Mouse (Mus musculus): Measurements from ENCODE around the gene Rnf186. TPM values are rescaled to one million over a fixed set of nuclear protein-coding genes. Genes with fewer than 3 reads are reported as not detected.

The Rnf186 gene
- 79.5 and 98.0 TPM in 2 replicates for polyA plus RNA-seq (2015; fragmentation: Nextera tagmentation; extraction: Ambion mirVana)

GRCm38 (mm10) chr4:138966866-138967265, at the start of gene Rnf186:
Gene Rnf186 (plus strand): TSS chr4:138967112.
- Histone ChIP-seq H3K27ac (peak within 1 kb of the TSS; percentile 92), H3K4me3 (replicated peaks) (peak within 1 kb of the TSS; percentile 48), H3K9ac (peak within 1 kb of the TSS; percentile 47), H3K36me3 (no peaks in the 10 kb centered on the region), H3K9me3 (no peaks in the 10 kb centered on the region), H3K27me3 (replicated peaks) (no peaks in the 10 kb centered on the region), H3K4me1 (replicated peaks) (peaks cover 17% of the 10 kb centered on the region; the same call in 1 of the 2 replicates), H3K4me2 (replicated peaks) (peak within 1 kb of the TSS; percentile 40)
- WGBS = 52% methylated on average over 13 of the region's 13 CpGs
- ATAC-seq = peak; percentile 89

- no peaks in the 10 kb centered on the region for H3K27me3 ChIP-seq (replicated peaks)
- H3K36me3 ChIP-seq = no peaks in the 10 kb centered on the region
- no peaks in the 10 kb centered on the region for H3K9me3 ChIP-seq
- H3K4me3 ChIP-seq (replicated peaks) = no peak overlapping the region
- peaks cover 17% of the 10 kb centered on the region for H3K4me1 ChIP-seq (replicated peaks)
- H3K4me2 ChIP-seq (replicated peaks) = no peak overlapping the region
- ATAC-seq = no peak
- no peak overlapping the region for H3K9ac ChIP-seq
- no peak overlapping the region for H3K27ac ChIP-seq
- 85% methylated on average over 9 of the region's 9 CpGs for WGBS
Observed at GRCm38 (mm10) chr4:138917282-138917681, 49.6 kb upstream of the Rnf186 start.

GRCm38 (mm10) chr4:138921254-138922130, 45.4 kb upstream of the Rnf186 start:
- H3K4me3 ChIP-seq (replicated peaks) = no peak overlapping the region
- no peaks in the 10 kb centered on the region for H3K27me3 ChIP-seq (replicated peaks)
- peaks cover 17% of the 10 kb centered on the region for H3K4me1 ChIP-seq (replicated peaks)
- no peak overlapping the region for H3K9ac ChIP-seq
- no peaks in the 10 kb centered on the region for H3K36me3 ChIP-seq
- H3K27ac ChIP-seq = no peak overlapping the region
- ATAC-seq = peak; percentile 48
- WGBS = 39% methylated on average over 20 of the region's 20 CpGs
- no peaks in the 10 kb centered on the region for H3K9me3 ChIP-seq
- peak overlapping the region; percentile 51 for H3K4me2 ChIP-seq (replicated peaks)

- H3K4me1 ChIP-seq (replicated peaks) = peaks cover 17% of the 10 kb centered on the region
- peak; percentile 89 for ATAC-seq
- under 1% methylated on average over 11 of the region's 11 CpGs for WGBS
- H3K9me3 ChIP-seq = no peaks in the 10 kb centered on the region
- H3K9ac ChIP-seq = no peak overlapping the region
- H3K4me3 ChIP-seq (replicated peaks) = no peak overlapping the region
- no peaks in the 10 kb centered on the region for H3K36me3 ChIP-seq
- peak overlapping the region; percentile 51 for H3K4me2 ChIP-seq (replicated peaks)
- no peak overlapping the region for H3K27ac ChIP-seq
- H3K27me3 ChIP-seq (replicated peaks) = no peaks in the 10 kb centered on the region
Observed at GRCm38 (mm10) chr4:138922131-138922459, 44.8 kb upstream of the Rnf186 start.

GRCm38 (mm10) chr4:138925561-138925960, 41.4 kb upstream of the Rnf186 start:
- Histone ChIP-seq H3K4me1 (replicated peaks) (peaks cover 17% of the 10 kb centered on the region), H3K9ac (no peak overlapping the region), H3K4me3 (replicated peaks) (no peak overlapping the region), H3K27ac (no peak overlapping the region), H3K27me3 (replicated peaks) (no peaks in the 10 kb centered on the region), H3K4me2 (replicated peaks) (no peak overlapping the region), H3K9me3 (no peaks in the 10 kb centered on the region), H3K36me3 (no peaks in the 10 kb centered on the region)
- no peak for ATAC-seq
- WGBS = 38% methylated on average over 2 of the region's 2 CpGs

GRCm38 (mm10) chr4:138933862-138934261, 33.0 kb upstream of the Rnf186 start:
- no peak overlapping the region for H3K27ac ChIP-seq
- H3K4me1 ChIP-seq (replicated peaks) = no peaks in the 10 kb centered on the region
- peak; percentile 67 for ATAC-seq
- H3K9ac ChIP-seq = no peak overlapping the region
- WGBS = 54% methylated on average over 3 of the region's 3 CpGs
- no peak overlapping the region for H3K4me2 ChIP-seq (replicated peaks)
- H3K4me3 ChIP-seq (replicated peaks) = no peak overlapping the region
- H3K9me3 ChIP-seq = no peaks in the 10 kb centered on the region
- no peaks in the 10 kb centered on the region for H3K36me3 ChIP-seq
- no peaks in the 10 kb centered on the region for H3K27me3 ChIP-seq (replicated peaks)

- Histone ChIP-seq H3K9me3 (no peaks in the 10 kb centered on the region), H3K27me3 (replicated peaks) (no peaks in the 10 kb centered on the region)
Observed at GRCm38 (mm10) chr4:138934456-138935145, 32.3 kb upstream of the Rnf186 start.

GRCm38 (mm10) chr4:138938495-138939269, 28.2 kb upstream of the Rnf186 start:
- Histone ChIP-seq H3K36me3 (no peaks in the 10 kb centered on the region), H3K9ac (no peak overlapping the region), H3K4me3 (replicated peaks) (no peak overlapping the region), H3K27me3 (replicated peaks) (no peaks in the 10 kb centered on the region), H3K9me3 (no peaks in the 10 kb centered on the region), H3K4me1 (replicated peaks) (peaks cover 10% of the 10 kb centered on the region), H3K27ac (peak overlapping the region; percentile 73), H3K4me2 (replicated peaks) (0 out of 2 replicates have a peak overlapping the region, but pooled peaks have one; percentile 11)
- 45% methylated on average over 10 of the region's 10 CpGs for WGBS
- ATAC-seq = peak; percentile 77

More at GRCm38 (mm10) chr4:138934456-138935145, 32.3 kb upstream of the Rnf186 start:
- H3K27ac ChIP-seq = no peak overlapping the region
- 85% methylated on average over 11 of the region's 11 CpGs for WGBS
- no peak overlapping the region for H3K9ac ChIP-seq
- no peaks in the 10 kb centered on the region for H3K36me3 ChIP-seq
- H3K4me1 ChIP-seq (replicated peaks) = peaks cover 5% of the 10 kb centered on the region
- no peak overlapping the region for H3K4me2 ChIP-seq (replicated peaks)
- ATAC-seq = no peak
- no peak overlapping the region for H3K4me3 ChIP-seq (replicated peaks)

GRCm38 (mm10) chr4:138939481-138939880, 27.4 kb upstream of the Rnf186 start:
- no peaks in the 10 kb centered on the region for H3K36me3 ChIP-seq
- WGBS = 61% methylated on average over 4 of the region's 4 CpGs
- H3K4me1 ChIP-seq (replicated peaks) = peaks cover 10% of the 10 kb centered on the region
- H3K4me2 ChIP-seq (replicated peaks) = no peak overlapping the region
- H3K9me3 ChIP-seq = no peaks in the 10 kb centered on the region
- peak; percentile 35 for ATAC-seq
- peak overlapping the region; percentile 64 for H3K27ac ChIP-seq
- H3K27me3 ChIP-seq (replicated peaks) = no peaks in the 10 kb centered on the region
- H3K9ac ChIP-seq = no peak overlapping the region
- no peak overlapping the region for H3K4me3 ChIP-seq (replicated peaks)

GRCm38 (mm10) chr4:138941401-138941800, 25.5 kb upstream of the Rnf186 start:
- ATAC-seq = no peak
- WGBS = 35% methylated on average over 7 of the region's 7 CpGs
- Histone ChIP-seq H3K4me3 (replicated peaks) (no peak overlapping the region), H3K4me1 (replicated peaks) (peaks cover 10% of the 10 kb centered on the region), H3K9ac (no peak overlapping the region), H3K9me3 (no peaks in the 10 kb centered on the region), H3K4me2 (replicated peaks) (peak overlapping the region; percentile 2; the same call in 1 of the 2 replicates), H3K27ac (peak overlapping the region; percentile 81), H3K27me3 (replicated peaks) (no peaks in the 10 kb centered on the region), H3K36me3 (no peaks in the 10 kb centered on the region)

GRCm38 (mm10) chr4:138941966-138942365, 24.9 kb upstream of the Rnf186 start:
- ATAC-seq = 0 out of 2 replicates have a peak, but pooled peaks have one; percentile 22

GRCm38 (mm10) chr4:138943730-138944129, 23.2 kb upstream of the Rnf186 start:
- H3K36me3 ChIP-seq = no peaks in the 10 kb centered on the region
- ATAC-seq = peak; percentile 56; the same call in 1 of the 2 replicates
- WGBS = 33% methylated on average over 15 of the region's 15 CpGs

More at GRCm38 (mm10) chr4:138941966-138942365, 24.9 kb upstream of the Rnf186 start:
- Histone ChIP-seq H3K4me2 (replicated peaks) (peak overlapping the region; percentile 2; the same call in 1 of the 2 replicates), H3K4me1 (replicated peaks) (peaks cover 10% of the 10 kb centered on the region), H3K36me3 (no peaks in the 10 kb centered on the region), H3K27ac (peak overlapping the region; percentile 81), H3K27me3 (replicated peaks) (no peaks in the 10 kb centered on the region), H3K9me3 (no peaks in the 10 kb centered on the region), H3K9ac (no peak overlapping the region), H3K4me3 (replicated peaks) (no peak overlapping the region)
- 26% methylated on average over 6 of the region's 6 CpGs for WGBS

More at GRCm38 (mm10) chr4:138943730-138944129, 23.2 kb upstream of the Rnf186 start:
- Histone ChIP-seq H3K4me2 (replicated peaks) (peak overlapping the region; percentile 7; the same call in 1 of the 2 replicates), H3K9me3 (no peaks in the 10 kb centered on the region), H3K4me1 (replicated peaks) (peaks cover 10% of the 10 kb centered on the region), H3K27ac (no peak overlapping the region), H3K4me3 (replicated peaks) (peak overlapping the region; percentile 19; the same call in 1 of the 2 replicates), H3K9ac (no peak overlapping the region), H3K27me3 (replicated peaks) (no peaks in the 10 kb centered on the region)

Data from intestine, embryonic 15.5 days (tissue).